Mouse (Mus musculus): Measurements from ENCODE around the gene Cggbp1. TPM values are rescaled to one million over a fixed set of nuclear protein-coding genes. Genes with fewer than 3 reads are reported as not detected.

Gene Cggbp1
- polyA plus RNA-seq, 1 experiment from 2014 or later = 76.6 TPM

- Histone ChIP-seq H3K27me3 (replicated peaks; ENCODE audit: control insufficient read depth, insufficient read depth, low read length) (no peaks in the 10 kb centered on the region), H3K27ac (ENCODE audit: low read depth) (no peak overlapping the region), H3K9ac (ENCODE audit: low read length) (no peak overlapping the region), H3K4me2 (ENCODE audit: low read length) (no peak overlapping the region), H3K36me3 (ENCODE audit: control insufficient read depth, insufficient read depth, low read length) (no peaks in the 10 kb centered on the region), H3K4me3 (ENCODE audit: low read depth, low read length) (no peak overlapping the region), H3K9me3 (ENCODE audit: control insufficient read depth, low read length) (no peaks in the 10 kb centered on the region), H3K4me1 (replicated peaks; ENCODE audit: control insufficient read depth, insufficient read depth, low read length) (no peaks in the 10 kb centered on the region)
- DNase-seq (ENCODE audit: low spot score) (no peak), ATAC-seq (replicated peaks; ENCODE audit: low FRiP score, low TSS enrichment, low read depth) (no peak)
- WGBS = 84% methylated on average over 5 of the region's 5 CpGs
Measured at GRCm38 (mm10) chr16:64841481-64842373, 10.1 kb upstream of the Cggbp1 start.

- WGBS = 92% methylated on average over 3 of the region's 3 CpGs
Measured at GRCm38 (mm10) chr16:64842374-64842729, 9.4 kb upstream of the Cggbp1 start.

GRCm38 (mm10) chr16:64845947-64846346, 5.8 kb upstream of the Cggbp1 start:
- 84% methylated on average over 8 of the region's 8 CpGs for WGBS
- no peak for ATAC-seq (replicated peaks; ENCODE audit: low FRiP score, low TSS enrichment, low read depth)

More at GRCm38 (mm10) chr16:64842374-64842729, 9.4 kb upstream of the Cggbp1 start:
- no peak overlapping the region for H3K27ac ChIP-seq (ENCODE audit: low read depth)
- H3K27me3 ChIP-seq (replicated peaks; ENCODE audit: control insufficient read depth, insufficient read depth, low read length) = no peaks in the 10 kb centered on the region
- H3K4me2 ChIP-seq (ENCODE audit: low read length) = no peak overlapping the region
- H3K4me3 ChIP-seq (ENCODE audit: low read depth, low read length) = no peak overlapping the region
- no peaks in the 10 kb centered on the region for H3K36me3 ChIP-seq (ENCODE audit: control insufficient read depth, insufficient read depth, low read length)
- no peak overlapping the region for H3K9ac ChIP-seq (ENCODE audit: low read length)
- no peak for DNase-seq (ENCODE audit: low spot score)
- H3K9me3 ChIP-seq (ENCODE audit: control insufficient read depth, low read length) = no peaks in the 10 kb centered on the region
- H3K4me1 ChIP-seq (replicated peaks; ENCODE audit: control insufficient read depth, insufficient read depth, low read length) = no peaks in the 10 kb centered on the region
- no peak for ATAC-seq (replicated peaks; ENCODE audit: low FRiP score, low TSS enrichment, low read depth)

GRCm38 (mm10) chr16:64850287-64851084, 1.3 kb upstream of the Cggbp1 start:
- H3K27me3 ChIP-seq (replicated peaks; ENCODE audit: control insufficient read depth, insufficient read depth, low read length) = no peaks in the 10 kb centered on the region
- H3K4me2 ChIP-seq (ENCODE audit: low read length) = peak overlapping the region; percentile 94
- H3K36me3 ChIP-seq (ENCODE audit: control insufficient read depth, insufficient read depth, low read length) = peaks cover 18% of the 10 kb centered on the region
- H3K9ac ChIP-seq (ENCODE audit: low read length) = peak overlapping the region; percentile 83
- peaks cover 8% of the 10 kb centered on the region; the same call in 1 of the 2 replicates for H3K4me1 ChIP-seq (replicated peaks; ENCODE audit: control insufficient read depth, insufficient read depth, low read length)
- peak; percentile 69 for DNase-seq (ENCODE audit: low spot score)
- 0 out of 2 replicates have a peak, but pooled peaks have one; percentile 0 for ATAC-seq (replicated peaks; ENCODE audit: low FRiP score, low TSS enrichment, low read depth)
- 2% methylated on average over 16 of the region's 16 CpGs for WGBS
- H3K4me3 ChIP-seq (ENCODE audit: low read depth, low read length) = peak overlapping the region; percentile 91
- H3K9me3 ChIP-seq (ENCODE audit: control insufficient read depth, low read length) = no peaks in the 10 kb centered on the region
- H3K27ac ChIP-seq (ENCODE audit: low read depth) = peak overlapping the region; percentile 90

More at GRCm38 (mm10) chr16:64845947-64846346, 5.8 kb upstream of the Cggbp1 start:
- Histone ChIP-seq H3K4me1 (replicated peaks; ENCODE audit: control insufficient read depth, insufficient read depth, low read length) (peaks cover 5% of the 10 kb centered on the region; the same call in 1 of the 2 replicates), H3K4me2 (ENCODE audit: low read length) (no peak overlapping the region), H3K36me3 (ENCODE audit: control insufficient read depth, insufficient read depth, low read length) (no peaks in the 10 kb centered on the region), H3K4me3 (ENCODE audit: low read depth, low read length) (no peak overlapping the region), H3K9me3 (ENCODE audit: control insufficient read depth, low read length) (no peaks in the 10 kb centered on the region), H3K27me3 (replicated peaks; ENCODE audit: control insufficient read depth, insufficient read depth, low read length) (no peaks in the 10 kb centered on the region), H3K9ac (ENCODE audit: low read length) (no peak overlapping the region), H3K27ac (ENCODE audit: low read depth) (no peak overlapping the region)
- DNase-seq (ENCODE audit: low spot score) = no peak

- Histone ChIP-seq H3K36me3 (ENCODE audit: control insufficient read depth, insufficient read depth, low read length) (peaks cover 24% of the 10 kb centered on the region), H3K27ac (ENCODE audit: low read depth) (peak overlapping the region; percentile 90), H3K9me3 (ENCODE audit: control insufficient read depth, low read length) (no peaks in the 10 kb centered on the region), H3K4me2 (ENCODE audit: low read length) (peak overlapping the region; percentile 94), H3K4me1 (replicated peaks; ENCODE audit: control insufficient read depth, insufficient read depth, low read length) (peaks cover 8% of the 10 kb centered on the region; the same call in 1 of the 2 replicates), H3K4me3 (ENCODE audit: low read depth, low read length) (peak overlapping the region; percentile 91), H3K27me3 (replicated peaks; ENCODE audit: control insufficient read depth, insufficient read depth, low read length) (no peaks in the 10 kb centered on the region), H3K9ac (ENCODE audit: low read length) (peak overlapping the region; percentile 83)
- WGBS = under 1% methylated on average over 40 of the region's 45 CpGs
- ATAC-seq (replicated peaks; ENCODE audit: low FRiP score, low TSS enrichment, low read depth) = no peak; the same call in 1 of the 2 replicates
- DNase-seq (ENCODE audit: low spot score) = no peak
Measured at GRCm38 (mm10) chr16:64851085-64851562, 672 bp upstream of the Cggbp1 start.

GRCm38 (mm10) chr16:64852441-64852871, 660 bp downstream of the Cggbp1 start:
- Histone ChIP-seq H3K27me3 (replicated peaks; ENCODE audit: control insufficient read depth, insufficient read depth, low read length) (no peaks in the 10 kb centered on the region), H3K4me2 (ENCODE audit: low read length) (peak overlapping the region; percentile 59), H3K9ac (ENCODE audit: low read length) (peak overlapping the region; percentile 88), H3K4me3 (ENCODE audit: low read depth, low read length) (peak overlapping the region; percentile 91), H3K9me3 (ENCODE audit: control insufficient read depth, low read length) (no peaks in the 10 kb centered on the region), H3K36me3 (ENCODE audit: control insufficient read depth, insufficient read depth, low read length) (peaks cover 36% of the 10 kb centered on the region), H3K27ac (ENCODE audit: low read depth) (peak overlapping the region; percentile 96), H3K4me1 (replicated peaks; ENCODE audit: control insufficient read depth, insufficient read depth, low read length) (peaks cover 8% of the 10 kb centered on the region; the same call in 1 of the 2 replicates)
- peak; percentile 54 for DNase-seq (ENCODE audit: low spot score)
- no peak; the same call in 1 of the 2 replicates for ATAC-seq (replicated peaks; ENCODE audit: low FRiP score, low TSS enrichment, low read depth)
- WGBS = under 1% methylated on average over 28 of the region's 53 CpGs

GRCm38 (mm10) chr16:64852891-64853290, 1.1 kb downstream of the Cggbp1 start:
- H3K27me3 ChIP-seq (replicated peaks; ENCODE audit: control insufficient read depth, insufficient read depth, low read length) = no peaks in the 10 kb centered on the region
- DNase-seq (ENCODE audit: low spot score) (no peak), ATAC-seq (replicated peaks; ENCODE audit: low FRiP score, low TSS enrichment, low read depth) (no peak)
- H3K36me3 ChIP-seq (ENCODE audit: control insufficient read depth, insufficient read depth, low read length) = peaks cover 40% of the 10 kb centered on the region
- no peaks in the 10 kb centered on the region for H3K9me3 ChIP-seq (ENCODE audit: control insufficient read depth, low read length)
- H3K4me2 ChIP-seq (ENCODE audit: low read length) = peak overlapping the region; percentile 59
- H3K4me1 ChIP-seq (replicated peaks; ENCODE audit: control insufficient read depth, insufficient read depth, low read length) = peaks cover 8% of the 10 kb centered on the region; the same call in 1 of the 2 replicates
- peak overlapping the region; percentile 88 for H3K9ac ChIP-seq (ENCODE audit: low read length)
- peak overlapping the region; percentile 96 for H3K27ac ChIP-seq (ENCODE audit: low read depth)
- peak overlapping the region; percentile 91 for H3K4me3 ChIP-seq (ENCODE audit: low read depth, low read length)
- 5% methylated on average over 14 of the region's 14 CpGs for WGBS

- Histone ChIP-seq H3K4me3 (ENCODE audit: low read depth, low read length) (no peak overlapping the region), H3K4me1 (replicated peaks; ENCODE audit: control insufficient read depth, insufficient read depth, low read length) (peaks cover 3% of the 10 kb centered on the region; the same call in 1 of the 2 replicates), H3K27me3 (replicated peaks; ENCODE audit: control insufficient read depth, insufficient read depth, low read length) (no peaks in the 10 kb centered on the region), H3K9ac (ENCODE audit: low read length) (no peak overlapping the region), H3K36me3 (ENCODE audit: control insufficient read depth, insufficient read depth, low read length) (peaks cover 41% of the 10 kb centered on the region), H3K27ac (ENCODE audit: low read depth) (no peak overlapping the region), H3K4me2 (ENCODE audit: low read length) (no peak overlapping the region), H3K9me3 (ENCODE audit: control insufficient read depth, low read length) (no peaks in the 10 kb centered on the region)
- 88% methylated on average over 3 of the region's 3 CpGs for WGBS
- no peak for DNase-seq (ENCODE audit: low spot score)
- no peak for ATAC-seq (replicated peaks; ENCODE audit: low FRiP score, low TSS enrichment, low read depth)
Measured at GRCm38 (mm10) chr16:64856946-64857345, 5.2 kb downstream of the Cggbp1 start.

Measured in intestine, embryonic 14.5 days (tissue).